8 mouse cellular contexts compared by ENCODE assay signal in the genomic region with DNA sequence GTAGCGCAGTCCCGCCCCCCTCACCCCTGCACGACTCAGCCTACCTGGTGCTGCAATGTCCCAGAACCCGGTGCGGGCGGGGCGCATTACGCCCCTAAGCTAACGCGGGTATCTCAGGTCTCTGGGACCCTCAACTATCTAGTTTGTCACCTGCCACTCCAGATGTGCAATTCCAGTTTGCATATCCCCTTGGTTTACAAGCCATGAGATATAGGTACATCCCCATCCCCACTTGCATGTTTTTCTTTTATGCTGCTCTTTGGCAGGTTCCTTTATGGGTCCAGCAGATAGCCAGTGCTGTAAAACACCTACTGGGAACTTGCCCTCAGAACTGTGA. TPM values are rescaled to one million over a fixed set of nuclear protein-coding genes. Genes with fewer than 3 reads are reported as not detected.
DNase-seq lines count a peak whose midpoint lies in the region; ATAC-seq and TF ChIP-seq lines count a peak whose summit lies in the region.

No protein-coding gene starts in this region.

- TF ChIP-seq POLR2A in liver, adult 2 months (IDR thresholded peaks at IDR 0.05; ENCODE audit: extremely low read depth, insufficient read depth, low read length) = no peak

- TF ChIP-seq CTCF in liver, adult 2 months (IDR thresholded peaks at IDR 0.05; ENCODE audit: low read depth, low read length) = no peak
- TF ChIP-seq CTCF in hindbrain, postnatal 0 days (IDR thresholded peaks at IDR 0.05; ENCODE audit: low read depth) = no peak

- H3K27ac ChIP-seq in liver, adult 2 months (replicated peaks; ENCODE audit: insufficient read depth, low read depth, low read length) = no peak overlapping the region
- H3K27ac ChIP-seq in embryonic facial prominence, embryonic 10.5 days (replicated peaks) = peak overlapping the region; percentile 87
- peak overlapping the region; percentile 97 for H3K27ac ChIP-seq in hindbrain, postnatal 0 days

- under 1% methylated on average over 10 of the region's 10 CpGs for WGBS in liver, adult 2 months
- WGBS in embryonic facial prominence, embryonic 10.5 days = 1% methylated on average over 10 of the region's 10 CpGs
- 1% methylated on average over 10 of the region's 10 CpGs for whole genome bisulfite sequencing in hindbrain, postnatal 0 days

- H3K4me1 ChIP-seq in liver, adult 2 months (ENCODE audit: control insufficient read depth, insufficient read depth, low read length) = peaks cover 20% of the 10 kb centered on the region
- peaks cover 72% of the 10 kb centered on the region for H3K4me1 ChIP-seq in embryonic facial prominence, embryonic 10.5 days
- peaks cover 24% of the 10 kb centered on the region for H3K4me1 ChIP-seq in hindbrain, postnatal 0 days (ENCODE audit: insufficient read depth, low read length)

- peak overlapping the region; percentile 76 for H3K9ac ChIP-seq in liver, adult 2 months (ENCODE audit: low read depth, low read length)
- peak overlapping the region; percentile 86 for H3K9ac ChIP-seq in hindbrain, postnatal 0 days (replicated peaks; ENCODE audit: low read length)

- no peaks in the 10 kb centered on the region for H3K9me3 ChIP-seq in embryonic facial prominence, embryonic 10.5 days
- H3K9me3 ChIP-seq in hindbrain, postnatal 0 days (ENCODE audit: low read length) = no peaks in the 10 kb centered on the region

- no peak for ATAC-seq in hindbrain, postnatal 0 days

- no peaks in the 10 kb centered on the region for H3K27me3 ChIP-seq in liver, adult 2 months (ENCODE audit: control insufficient read depth, insufficient read depth, low read length)
- peaks cover 49% of the 10 kb centered on the region for H3K27me3 ChIP-seq in embryonic facial prominence, embryonic 10.5 days (replicated peaks; ENCODE audit: low read depth, poor library complexity, severe bottlenecking)
- no peaks in the 10 kb centered on the region for H3K27me3 ChIP-seq in hindbrain, postnatal 0 days (ENCODE audit: insufficient read depth, low read length)

- H3K36me3 ChIP-seq in liver, adult 2 months (ENCODE audit: control insufficient read depth, insufficient read depth, low read length) = peaks cover 3% of the 10 kb centered on the region; the same call in 1 of the 2 replicates
- peaks cover 33% of the 10 kb centered on the region for H3K36me3 ChIP-seq in embryonic facial prominence, embryonic 10.5 days (replicated peaks)
- peaks cover 15% of the 10 kb centered on the region for H3K36me3 ChIP-seq in hindbrain, postnatal 0 days (ENCODE audit: insufficient read depth, low read length)

- peaks cover 15% of the 10 kb centered on the region for H3K79me2 ChIP-seq in liver, adult 2 months (ENCODE audit: control insufficient read depth, insufficient read depth, low read length)

- peak overlapping the region; percentile 53; the same call in 1 of the 2 replicates for H3K4me3 ChIP-seq in liver, adult 2 months (ENCODE audit: insufficient read depth, low read depth, low read length)
- peak overlapping the region; percentile 76 for H3K4me3 ChIP-seq in embryonic facial prominence, embryonic 10.5 days
- peak overlapping the region; percentile 76 for H3K4me3 ChIP-seq in hindbrain, postnatal 0 days (ENCODE audit: low read length)

- H3K4me2 ChIP-seq in hindbrain, postnatal 0 days (ENCODE audit: low read depth, low read length) = peak overlapping the region; percentile 91

- no peak for DNase-seq in liver, adult 2 months (ENCODE audit: extremely low read depth, low read depth, low spot score)
- DNase-seq in liver = no peak
- DNase-seq in embryonic facial prominence, embryonic 10.5 days (ENCODE audit: low spot score) = no peak
- DNase-seq in hindbrain, postnatal 0 days (ENCODE audit: low spot score) = no peak
- peak; percentile 86 for DNase-seq in naive thymus-derived CD4-positive, alpha-beta T cell, adult 2 months (ENCODE audit: low read depth)
- DNase-seq in frontal cortex, postnatal 36 days (ENCODE audit: low spot score in 2 of 2) = no peak
- DNase-seq in spleen, adult 12 weeks (ENCODE audit: low spot score) = no peak
- DNase-seq in ovary, postnatal 36 days (ENCODE audit: low spot score) = no peak

RNA-seq across cellular contexts. Expression of a gene that starts 1.0 kb away (rescaled TPM):
- 144 and 218 TPM in 2 replicates for total RNA-seq in liver, adult 2 months (2014; rRNA removed)
- 1,387 and 1,558 TPM in 2 replicates for polyA plus RNA-seq in liver, adult 2 months (2012; rRNA removed)
- polyA plus RNA-seq in embryonic facial prominence, embryonic 10.5 days (2016; fragmentation: Nextera tagmentation; extraction: Ambion mirVana) = 491 and 493 TPM in 2 replicates
- total RNA-seq in hindbrain, postnatal 0 days (2014; rRNA removed) = 273 and 303 TPM in 2 replicates
- 733 and 736 TPM in 2 replicates for polyA plus RNA-seq in hindbrain, postnatal 0 days (2015; fragmentation: Nextera tagmentation; extraction: Ambion mirVana)

RNA-seq across cellular contexts. Expression of a gene that starts 1.2 kb away (rescaled TPM):
- total RNA-seq in liver, adult 2 months (2014; rRNA removed) = 0.47 and 0.55 TPM in 2 replicates
- 1.2 TPM in 2 replicates for polyA plus RNA-seq in liver, adult 2 months (2012; rRNA removed)
- polyA plus RNA-seq in embryonic facial prominence, embryonic 10.5 days (2016; fragmentation: Nextera tagmentation; extraction: Ambion mirVana) = 4.9 and 8.5 TPM in 2 replicates
- total RNA-seq in hindbrain, postnatal 0 days (2014; rRNA removed) = 270 and 288 TPM in 2 replicates
- polyA plus RNA-seq in hindbrain, postnatal 0 days (2015; fragmentation: Nextera tagmentation; extraction: Ambion mirVana) = 95.5 and 106 TPM in 2 replicates

RNA-seq across cellular contexts. Expression of a gene that starts 8.7 kb away (rescaled TPM):
- 6.9 and 11.6 TPM in 2 replicates for total RNA-seq in liver, adult 2 months (2014; rRNA removed)
- polyA plus RNA-seq in liver, adult 2 months (2012; rRNA removed) = 27.4 and 38.8 TPM in 2 replicates
- 22.2 TPM in 2 replicates for polyA plus RNA-seq in embryonic facial prominence, embryonic 10.5 days (2016; fragmentation: Nextera tagmentation; extraction: Ambion mirVana)
- total RNA-seq in hindbrain, postnatal 0 days (2014; rRNA removed) = 146 and 172 TPM in 2 replicates
- polyA plus RNA-seq in hindbrain, postnatal 0 days (2015; fragmentation: Nextera tagmentation; extraction: Ambion mirVana) = 14.7 and 15.8 TPM in 2 replicates

RNA-seq across cellular contexts. Expression of a gene that starts 23.8 kb away (rescaled TPM):
- 71.5 and 75.0 TPM in 2 replicates for total RNA-seq in liver, adult 2 months (2014; rRNA removed)
- polyA plus RNA-seq in liver, adult 2 months (2012; rRNA removed) = 96.8 and 110 TPM in 2 replicates
- 16.1 and 17.5 TPM in 2 replicates for polyA plus RNA-seq in embryonic facial prominence, embryonic 10.5 days (2016; fragmentation: Nextera tagmentation; extraction: Ambion mirVana)
- total RNA-seq in hindbrain, postnatal 0 days (2014; rRNA removed) = 86.4 and 86.6 TPM in 2 replicates
- 13.9 and 15.0 TPM in 2 replicates for polyA plus RNA-seq in hindbrain, postnatal 0 days (2015; fragmentation: Nextera tagmentation; extraction: Ambion mirVana)

RNA-seq across cellular contexts. Expression of a gene that starts 26.4 kb away (rescaled TPM):
- total RNA-seq in liver, adult 2 months (2014; rRNA removed) = 19.5 and 25.9 TPM in 2 replicates
- polyA plus RNA-seq in liver, adult 2 months (2012; rRNA removed) = 31.8 and 37.0 TPM in 2 replicates
- 93.2 and 110 TPM in 2 replicates for polyA plus RNA-seq in embryonic facial prominence, embryonic 10.5 days (2016; fragmentation: Nextera tagmentation; extraction: Ambion mirVana)
- 257 and 261 TPM in 2 replicates for total RNA-seq in hindbrain, postnatal 0 days (2014; rRNA removed)
- 730 and 732 TPM in 2 replicates for polyA plus RNA-seq in hindbrain, postnatal 0 days (2015; fragmentation: Nextera tagmentation; extraction: Ambion mirVana)

Comparison
In these comparisons a context has a peak if more than half of its experiments do, and no peak if none do; other contexts are left out.
1. RNA of a gene that starts 1.2 kb away (polyA plus RNA-seq): 95.5 to 106 TPM in hindbrain, postnatal 0 days; 4.9 to 8.5 TPM in embryonic facial prominence, embryonic 10.5 days and 1.2 TPM in liver, adult 2 months; every median in the first group is over 10 times any median in the second.
2. Peak in every context shown above with its lines, with median percentiles within 50 percentile points of each other: H3K4me3 ChIP-seq.